Mouse (Mus musculus) ES-Bruce4 (cell line): ENCODE data around the gene Wnk4. TPM values are rescaled to one million over a fixed set of nuclear protein-coding genes. Genes with fewer than 3 reads are reported as not detected.
A peak's percentile ranks its signal among the peaks of the same experiment; 100 is the strongest.

ENCODE experiments used
- H3K27ac ChIP-seq: 2 replicates; pipeline ENCODE4 v1.5.1; 2012; ENCODE audit warnings: low read length, inconsistent platforms; ENCODE audit not compliant: insufficient read depth
- H3K27me3 ChIP-seq: 2 replicates; pipeline ENCODE4 v1.6.1; 2012; ENCODE audit warnings: mild to moderate bottlenecking, low read length, inconsistent platforms; ENCODE audit not compliant: control insufficient read depth, poor library complexity, insufficient read depth, severe bottlenecking
- H3K36me3 ChIP-seq: 2 replicates; pipeline ENCODE4 v1.6.1; 2012; ENCODE audit warnings: inconsistent platforms, mild to moderate bottlenecking, low read length, moderate library complexity; ENCODE audit not compliant: control insufficient read depth, poor library complexity, insufficient read depth, severe bottlenecking
- H3K4me1 ChIP-seq: one replicate; pipeline ENCODE4 v1.8.1; 2011; ENCODE audit warnings: low read length; ENCODE audit not compliant: control insufficient read depth, insufficient read depth
- H3K4me3 ChIP-seq: 2 replicates; pipeline ENCODE4 v1.5.1; 2011; ENCODE audit warnings: low read depth, mild to moderate bottlenecking, low read length
- H3K9ac ChIP-seq: 2 replicates; pipeline ENCODE4 v1.6.1; 2012; ENCODE audit warnings: low read depth, mild to moderate bottlenecking, inconsistent platforms; ENCODE audit not compliant: poor library complexity, severe bottlenecking
- H3K9me3 ChIP-seq: replicated peaks from 2 replicates; pipeline ENCODE4 v1.6.1; 2012; ENCODE audit warnings: mild to moderate bottlenecking, low read length, inconsistent platforms; ENCODE audit not compliant: control insufficient read depth, poor library complexity, insufficient read depth, severe bottlenecking
- CTCF ChIP-seq: IDR thresholded peaks from one replicate; pipeline ENCODE4 v1.8.1; 2011; ENCODE audit warnings: low read depth, low read length
- EP300 ChIP-seq: IDR thresholded peaks from 2 replicates; pipeline ENCODE4 v1.6.1; 2011; ENCODE audit warnings: low read depth, low read length; ENCODE audit not compliant: insufficient read depth
- POLR2A ChIP-seq: IDR thresholded peaks from one replicate; pipeline ENCODE4 v1.8.1; 2011; ENCODE audit warnings: low read length; ENCODE audit not compliant: insufficient read depth
- polyA plus RNA-seq: library from polyadenylated mRNA; stranded (reverse); fragments of >200 nt; gene quantifications from 2 replicates; pipeline ENCODE4 v1.2.4, GENCODE M21; 2011; ENCODE audit warnings: low read depth; ENCODE audit not compliant: missing spikeins, insufficient read depth, insufficient read length

Gene Wnk4
- polyA plus RNA-seq, 1 experiment = 0.96 TPM

DNA sequence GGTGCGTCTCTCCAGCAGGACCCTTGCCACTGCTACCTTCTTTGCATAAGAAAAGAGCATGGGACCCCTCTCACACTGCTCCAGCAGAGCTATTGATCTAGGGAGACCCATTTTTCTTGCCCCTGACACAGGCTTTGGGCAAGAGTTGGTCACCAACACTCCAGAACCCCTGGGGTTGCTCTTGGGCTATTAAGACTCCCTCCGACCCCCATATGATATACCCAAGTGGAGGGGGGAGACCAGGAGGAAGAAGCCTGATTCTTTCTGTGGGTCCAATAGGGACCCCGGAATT is 3.6 kb downstream of the Wnk4 start:
- TF ChIP-seq EP300 (no peak), CTCF (no peak), POLR2A (no peak)
- no peak overlapping the region for H3K4me3 ChIP-seq

DNA sequence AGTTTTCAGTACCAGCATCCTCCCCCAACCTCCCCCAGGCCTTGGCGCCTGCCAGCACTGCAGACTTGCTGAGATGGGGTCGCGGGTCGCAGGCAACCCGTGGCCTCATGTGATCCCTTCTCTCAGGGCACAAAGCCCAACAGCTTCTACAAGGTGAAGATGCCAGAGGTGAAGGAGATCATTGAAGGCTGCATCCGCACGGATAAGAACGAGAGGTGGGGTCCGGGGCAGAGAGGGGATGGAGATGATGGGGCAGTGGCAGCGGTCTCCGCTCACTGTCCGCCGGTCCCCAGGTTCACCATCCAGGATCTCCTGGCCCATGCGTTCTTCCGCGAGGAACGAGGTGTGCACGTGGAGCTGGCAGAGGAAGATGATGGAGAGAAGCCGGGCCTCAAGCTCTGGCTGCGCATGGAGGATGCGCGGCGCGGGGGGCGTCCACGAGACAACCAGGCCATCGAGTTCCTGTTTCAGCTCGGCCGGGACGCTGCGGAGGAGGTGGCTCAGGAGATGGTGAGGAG is 4.6 kb downstream of the Wnk4 start:
- Histone ChIP-seq H3K27ac (no peak overlapping the region), H3K4me3 (peak overlapping the region; percentile 47), H3K36me3 (no peaks in the 10 kb centered on the region), H3K9me3 (no peaks in the 10 kb centered on the region), H3K4me1 (peaks cover 2% of the 10 kb centered on the region), H3K27me3 (peaks cover 8% of the 10 kb centered on the region; the same call in 1 of the 2 replicates), H3K9ac (peak overlapping the region; percentile 24)
- no peak for TF ChIP-seq EP300
- no peak for TF ChIP-seq CTCF
- no peak for TF ChIP-seq POLR2A

More for the DNA sequence above, 3.6 kb downstream of the Wnk4 start:
- no peaks in the 10 kb centered on the region for H3K9me3 ChIP-seq
- no peak overlapping the region for H3K9ac ChIP-seq
- no peak overlapping the region for H3K27ac ChIP-seq
- no peaks in the 10 kb centered on the region for H3K36me3 ChIP-seq
- H3K27me3 ChIP-seq = peaks cover 8% of the 10 kb centered on the region; the same call in 1 of the 2 replicates
- H3K4me1 ChIP-seq = peaks cover 2% of the 10 kb centered on the region

DNA sequence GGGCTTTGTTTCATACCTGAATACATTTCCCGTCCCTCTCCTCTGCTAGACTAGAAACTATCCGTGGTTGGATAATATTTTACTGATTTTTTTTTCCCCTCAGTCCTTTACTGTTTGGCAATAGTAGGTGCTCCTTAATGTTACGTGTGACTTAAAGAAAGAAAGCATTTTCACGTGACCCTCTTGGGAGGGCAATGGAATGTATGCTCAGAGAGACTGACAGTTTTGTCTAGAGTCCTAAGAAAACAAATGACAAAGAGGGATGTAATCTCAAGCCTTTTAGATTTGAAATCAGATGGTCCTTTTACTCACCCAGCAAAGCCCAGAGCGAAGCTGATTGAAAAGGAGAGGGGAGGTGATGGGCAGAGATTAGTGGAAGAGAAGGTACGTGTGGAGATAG is 5.5 kb downstream of the Wnk4 start:
- H3K4me3 ChIP-seq = no peak overlapping the region
- H3K9me3 ChIP-seq = no peaks in the 10 kb centered on the region
- no peak overlapping the region for H3K9ac ChIP-seq
- peaks cover 8% of the 10 kb centered on the region; the same call in 1 of the 2 replicates for H3K27me3 ChIP-seq
- H3K36me3 ChIP-seq = no peaks in the 10 kb centered on the region
- TF ChIP-seq CTCF = no peak
- TF ChIP-seq POLR2A = no peak
- no peak for TF ChIP-seq EP300
- H3K27ac ChIP-seq = no peak overlapping the region
- H3K4me1 ChIP-seq = peaks cover 2% of the 10 kb centered on the region

DNA sequence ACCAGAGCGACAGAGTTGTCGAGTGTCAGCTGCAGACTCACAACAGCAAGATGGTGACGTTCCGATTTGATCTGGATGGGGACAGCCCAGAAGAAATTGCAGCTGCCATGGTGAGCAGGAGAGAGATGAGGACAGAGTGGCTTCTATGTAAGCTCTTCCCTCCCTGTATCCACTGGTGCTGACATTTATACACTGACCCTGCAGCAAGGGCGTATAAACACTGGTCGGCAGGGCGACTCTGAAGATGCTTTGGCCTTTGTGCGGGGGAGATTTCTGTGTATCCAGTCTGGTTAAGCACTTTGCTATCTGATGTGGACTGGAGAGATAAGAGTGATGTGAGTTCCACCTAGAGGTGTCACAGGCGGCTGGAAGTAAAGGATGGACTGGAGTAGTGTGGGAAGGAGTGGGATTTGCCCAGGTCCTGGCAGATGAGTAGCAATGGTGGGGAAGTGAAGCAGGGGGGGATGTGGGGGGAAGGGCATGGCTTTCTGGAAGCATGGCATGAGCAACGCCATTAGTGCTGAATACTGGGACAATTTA is 9.3 kb downstream of the Wnk4 start:
- H3K9me3 ChIP-seq = no peaks in the 10 kb centered on the region
- TF ChIP-seq CTCF (no peak), POLR2A (no peak), EP300 (no peak)
- peaks cover 3% of the 10 kb centered on the region; the same call in 1 of the 2 replicates for H3K27me3 ChIP-seq
- no peaks in the 10 kb centered on the region for H3K4me1 ChIP-seq
- H3K36me3 ChIP-seq = no peaks in the 10 kb centered on the region
- H3K9ac ChIP-seq = no peak overlapping the region
- no peak overlapping the region for H3K27ac ChIP-seq
- no peak overlapping the region for H3K4me3 ChIP-seq

DNA sequence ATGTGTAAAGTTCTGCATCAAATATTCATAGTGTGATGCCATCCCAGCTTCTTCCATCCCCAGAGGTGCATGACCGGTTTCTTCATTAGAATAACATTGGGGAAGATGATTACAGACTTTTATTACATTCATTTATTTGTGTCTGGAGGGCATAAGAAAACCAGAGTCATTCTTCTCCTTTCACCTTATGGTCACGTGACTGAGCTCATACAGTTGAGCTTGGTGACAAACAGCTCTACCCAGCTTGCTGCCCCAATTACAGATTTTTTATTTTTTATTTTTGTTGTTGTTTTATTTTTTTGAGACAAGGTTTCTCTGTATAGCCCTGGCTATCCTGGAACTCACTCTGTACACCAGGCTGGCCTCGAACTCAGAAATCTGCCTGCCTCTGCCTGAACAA is 12.1 kb downstream of the Wnk4 start:
- Histone ChIP-seq H3K9ac (no peak overlapping the region), H3K27ac (no peak overlapping the region), H3K4me1 (no peaks in the 10 kb centered on the region), H3K4me3 (no peak overlapping the region), H3K36me3 (no peaks in the 10 kb centered on the region), H3K27me3 (no peaks in the 10 kb centered on the region), H3K9me3 (no peaks in the 10 kb centered on the region)
- TF ChIP-seq CTCF = no peak
- TF ChIP-seq POLR2A = no peak
- no peak for TF ChIP-seq EP300

DNA sequence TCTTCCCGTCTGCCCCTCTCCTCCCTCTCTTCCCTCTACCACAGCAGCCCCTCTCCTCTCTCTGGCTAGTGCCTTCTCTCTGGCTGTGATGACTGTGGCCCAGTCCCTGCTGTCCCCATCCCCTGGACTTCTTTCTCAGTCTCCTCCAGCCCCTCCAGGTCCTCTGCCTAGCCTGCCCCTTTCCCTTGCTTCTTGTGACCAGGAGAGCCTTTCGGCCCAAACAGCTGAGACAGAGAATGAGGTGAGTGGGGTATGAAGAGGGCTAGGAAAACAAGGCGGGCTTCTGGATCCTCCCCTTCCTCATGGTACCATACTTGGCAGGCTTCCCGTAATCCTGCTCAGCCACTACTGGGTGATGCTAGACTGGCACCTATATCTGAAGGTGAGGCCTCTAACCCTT is 14.9 kb downstream of the Wnk4 start:
- Histone ChIP-seq H3K27me3 (no peaks in the 10 kb centered on the region), H3K9ac (no peak overlapping the region), H3K36me3 (no peaks in the 10 kb centered on the region), H3K27ac (no peak overlapping the region), H3K4me3 (no peak overlapping the region), H3K4me1 (no peaks in the 10 kb centered on the region), H3K9me3 (no peaks in the 10 kb centered on the region)
- no peak for TF ChIP-seq CTCF
- TF ChIP-seq POLR2A = no peak
- TF ChIP-seq EP300 = no peak
